Mouse (Mus musculus): ENCODE data around the gene Gm6034. TPM values are rescaled to one million over a fixed set of nuclear protein-coding genes. Genes with fewer than 3 reads are reported as not detected.
A peak's percentile ranks its signal among the peaks of the same experiment; 100 is the strongest.
"Not testable (repeated sequence)": the region's sequence is repeated elsewhere in the genome, so short reads cannot be mapped to it uniquely, and the experiment has no call there.

Gene Gm6034
- polyA plus RNA-seq, 1 experiment from 2014 or later: not detected

DNA sequence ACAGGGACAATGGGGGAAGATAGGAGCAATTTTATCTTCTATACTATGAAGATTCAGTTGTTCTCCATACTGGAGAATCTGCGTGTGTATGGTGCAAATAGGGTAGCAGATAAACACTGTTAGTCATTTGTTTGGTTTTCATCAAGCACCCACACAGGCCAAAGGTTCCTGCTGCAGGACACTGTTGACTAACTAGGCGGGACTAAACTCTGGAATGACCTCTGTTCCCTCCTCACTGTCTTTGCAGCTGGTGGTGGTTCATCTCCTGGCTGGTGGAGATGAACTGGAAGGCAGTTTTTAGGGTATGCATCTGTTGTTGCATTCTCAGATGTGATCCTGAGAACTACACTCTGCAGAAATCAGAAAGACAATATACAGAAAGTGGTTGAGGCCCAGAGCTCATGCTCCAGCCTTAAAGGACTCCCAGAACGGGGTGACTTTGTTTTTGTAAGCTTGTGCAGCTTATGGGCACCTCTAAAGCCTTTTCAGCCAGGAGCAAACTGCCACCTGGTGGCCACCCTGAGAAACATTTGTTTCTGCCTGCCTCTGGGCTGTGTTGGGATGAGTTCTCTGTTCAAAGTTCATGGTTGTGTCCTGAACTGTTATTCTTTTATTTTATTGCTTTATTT is 7.6 kb upstream of the Gm6034 start:
- not testable (repeated sequence) for H3K4me2 ChIP-seq; H3K4me1 ChIP-seq (replicated peaks); H3K4me3 ChIP-seq (replicated peaks); H3K9me3 ChIP-seq; H3K9ac ChIP-seq (replicated peaks); H3K36me3 ChIP-seq; H3K27ac ChIP-seq
- peak; percentile 53; the same call in 1 of the 2 replicates for ATAC-seq (ENCODE audit: insufficient number of reproducible peaks, insufficient read depth, low FRiP score, low TSS enrichment, low read depth)
- H3K27me3 ChIP-seq: peaks cover 25% of the 10 kb centered on the region
- 36% methylated on average over 3 of the region's 3 CpGs for WGBS

DNA sequence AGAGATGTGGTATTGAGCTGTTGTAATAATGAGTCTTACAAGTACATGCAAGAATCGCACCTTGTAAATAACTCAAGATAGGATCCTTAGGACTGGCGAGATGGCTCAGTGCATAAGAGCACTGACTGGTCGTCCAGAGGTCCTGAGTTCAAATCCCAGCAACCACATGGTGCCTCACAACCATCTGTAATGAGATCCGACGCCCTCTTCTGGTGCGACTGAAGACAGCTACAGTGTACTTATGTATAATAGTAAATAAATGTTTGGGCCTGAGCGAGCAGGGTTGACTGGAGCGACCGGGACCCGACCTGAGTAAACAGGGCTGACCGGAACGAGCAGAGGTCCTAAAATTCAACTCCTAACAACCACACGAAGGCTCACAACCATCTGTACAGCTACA is 6.6 kb upstream of the Gm6034 start:
- WGBS: 84% methylated on average over 13 of the region's 13 CpGs
- not testable (repeated sequence) for H3K36me3 ChIP-seq; H3K4me1 ChIP-seq (replicated peaks); H3K4me2 ChIP-seq; H3K9me3 ChIP-seq; H3K9ac ChIP-seq (replicated peaks); ATAC-seq (ENCODE audit: insufficient number of reproducible peaks, insufficient read depth, low FRiP score, low TSS enrichment, low read depth); H3K4me3 ChIP-seq (replicated peaks); H3K27ac ChIP-seq
- peaks cover 17% of the 10 kb centered on the region for H3K27me3 ChIP-seq

DNA sequence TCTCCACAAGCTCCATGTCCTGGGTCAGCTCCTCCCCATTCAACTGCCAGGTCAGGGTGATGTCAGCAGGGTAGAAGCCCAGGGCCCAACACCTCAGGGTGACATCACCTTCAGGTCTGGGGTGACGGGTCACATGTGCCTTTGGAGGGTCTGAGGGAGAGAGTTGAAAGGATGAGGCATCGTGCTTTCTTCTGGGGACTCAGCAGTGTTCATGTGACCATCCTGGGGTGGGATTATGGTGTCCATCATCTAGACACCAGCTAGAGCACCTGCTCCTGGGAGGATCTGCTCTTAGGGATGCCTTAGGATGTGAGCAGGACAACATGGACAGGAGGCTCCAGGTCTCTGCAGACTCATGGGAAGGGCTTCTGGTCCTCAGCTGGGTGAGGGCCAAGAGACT is 2.2 kb upstream of the Gm6034 start:
- H3K4me2 ChIP-seq; H3K9me3 ChIP-seq; H3K9ac ChIP-seq (replicated peaks); H3K27me3 ChIP-seq; H3K4me3 ChIP-seq (replicated peaks); H3K36me3 ChIP-seq; H3K27ac ChIP-seq; ATAC-seq (ENCODE audit: insufficient number of reproducible peaks, insufficient read depth, low FRiP score, low TSS enrichment, low read depth); H3K4me1 ChIP-seq (replicated peaks): not testable (repeated sequence)
- WGBS: 76% methylated on average over 2 of the region's 2 CpGs

DNA sequence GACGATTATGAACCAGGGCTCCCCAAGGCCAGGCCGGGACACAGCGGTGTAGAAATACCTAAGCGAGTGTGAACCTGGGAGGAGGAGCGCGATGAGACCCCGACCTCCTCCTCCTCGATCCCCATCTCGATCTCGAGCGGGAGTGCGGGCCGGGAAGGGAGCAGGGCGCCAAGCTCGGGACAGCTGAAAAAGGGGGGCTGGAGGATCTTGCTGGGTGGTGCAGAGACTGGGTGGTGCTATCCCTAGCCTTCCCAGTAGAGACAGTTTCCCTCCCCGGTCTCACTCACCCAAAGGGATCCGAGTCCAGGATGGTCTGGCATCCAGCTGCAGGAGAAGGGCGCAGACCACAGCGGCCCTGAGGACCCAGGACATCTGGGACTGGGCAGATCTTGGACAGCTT is 706 bp upstream of the Gm6034 start:
- H3K4me1 ChIP-seq (replicated peaks); H3K27me3 ChIP-seq; H3K36me3 ChIP-seq; H3K27ac ChIP-seq; H3K9me3 ChIP-seq: not testable (repeated sequence)
- H3K4me3 ChIP-seq (replicated peaks): peak overlapping the region; percentile 42
- peak overlapping the region; percentile 72 for H3K4me2 ChIP-seq
- H3K9ac ChIP-seq (replicated peaks): peak overlapping the region; percentile 55
- WGBS: 1% methylated on average over 19 of the region's 19 CpGs
- ATAC-seq (ENCODE audit: insufficient number of reproducible peaks, insufficient read depth, low FRiP score, low TSS enrichment, low read depth): peak; percentile 78

DNA sequence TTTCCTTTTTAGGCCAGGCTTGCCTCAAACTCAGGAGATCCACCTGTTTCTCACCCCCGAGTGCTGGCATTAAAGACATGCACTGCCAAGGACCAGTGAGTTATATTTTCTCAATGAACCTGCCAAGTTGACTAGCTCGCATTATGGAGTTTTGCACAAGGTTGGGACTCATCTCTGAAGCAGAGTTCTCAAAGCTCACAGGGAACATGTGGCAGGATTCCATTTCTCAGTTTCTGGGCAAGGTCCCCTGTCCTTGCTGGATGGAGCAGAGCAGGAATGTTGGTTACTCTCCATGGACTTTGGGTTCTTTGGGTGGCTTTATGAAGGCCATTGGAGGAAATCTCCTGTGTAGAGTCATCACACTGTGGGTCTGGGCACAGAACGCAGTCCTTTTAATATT is 525 bp downstream of the Gm6034 start:
- 82% methylated on average over 3 of the region's 3 CpGs for WGBS
- peaks cover 6% of the 10 kb centered on the region; the same call in 1 of the 2 replicates for H3K4me1 ChIP-seq (replicated peaks)
- peak overlapping the region; percentile 34; the same call in 1 of the 2 replicates for H3K9ac ChIP-seq (replicated peaks)
- peaks cover 7% of the 10 kb centered on the region; the same call in 1 of the 2 replicates for H3K27me3 ChIP-seq
- no peak overlapping the region for H3K27ac ChIP-seq
- H3K4me3 ChIP-seq (replicated peaks): peak overlapping the region; percentile 42
- H3K9me3 ChIP-seq: no peaks in the 10 kb centered on the region
- ATAC-seq (ENCODE audit: insufficient number of reproducible peaks, insufficient read depth, low FRiP score, low TSS enrichment, low read depth): no peak
- peak overlapping the region; percentile 72 for H3K4me2 ChIP-seq
- no peaks in the 10 kb centered on the region for H3K36me3 ChIP-seq

GRCm38 (mm10) chr17:36057927-36058326 is 15.2 kb downstream of the Gm6034 start:
- H3K9ac ChIP-seq (replicated peaks); H3K36me3 ChIP-seq; ATAC-seq (ENCODE audit: insufficient number of reproducible peaks, insufficient read depth, low FRiP score, low TSS enrichment, low read depth); H3K4me1 ChIP-seq (replicated peaks); H3K27me3 ChIP-seq; H3K27ac ChIP-seq; H3K9me3 ChIP-seq; H3K4me3 ChIP-seq (replicated peaks); H3K4me2 ChIP-seq: not testable (repeated sequence)
- WGBS: 90% methylated on average over 25 of the region's 25 CpGs

GRCm38 (mm10) chr17:36058362-36058761 is 15.6 kb downstream of the Gm6034 start, which contains the start of gene Gm11127:
TSS of gene Gm11127 (minus strand) at chr17:36058371.
- H3K27ac ChIP-seq; H3K36me3 ChIP-seq; H3K4me3 ChIP-seq (replicated peaks); H3K4me2 ChIP-seq; H3K27me3 ChIP-seq; H3K4me1 ChIP-seq (replicated peaks); H3K9ac ChIP-seq (replicated peaks); ATAC-seq (ENCODE audit: insufficient number of reproducible peaks, insufficient read depth, low FRiP score, low TSS enrichment, low read depth); H3K9me3 ChIP-seq: not testable (repeated sequence)
- WGBS: 55% methylated on average over 1 of the region's 1 CpGs

- H3K4me1 ChIP-seq (replicated peaks): no peaks in the 10 kb centered on the region
- H3K27me3 ChIP-seq: no peaks in the 10 kb centered on the region
- no peaks in the 10 kb centered on the region for H3K36me3 ChIP-seq
- no peak for ATAC-seq (ENCODE audit: insufficient number of reproducible peaks, insufficient read depth, low FRiP score, low TSS enrichment, low read depth)
- no peak overlapping the region for H3K4me3 ChIP-seq (replicated peaks)
- no peak overlapping the region for H3K27ac ChIP-seq
- no peak overlapping the region for H3K4me2 ChIP-seq
- H3K9ac ChIP-seq (replicated peaks): no peak overlapping the region
- H3K9me3 ChIP-seq: no peaks in the 10 kb centered on the region
- 25% methylated on average over 2 of the region's 2 CpGs for WGBS
Observed at GRCm38 (mm10) chr17:36060829-36061228, 18.1 kb downstream of the Gm6034 start.

- H3K27me3 ChIP-seq: peaks cover 50% of the 10 kb centered on the region
- ATAC-seq (ENCODE audit: insufficient number of reproducible peaks, insufficient read depth, low FRiP score, low TSS enrichment, low read depth); H3K4me2 ChIP-seq; H3K9me3 ChIP-seq; H3K27ac ChIP-seq; H3K9ac ChIP-seq (replicated peaks); H3K4me3 ChIP-seq (replicated peaks); H3K4me1 ChIP-seq (replicated peaks); H3K36me3 ChIP-seq: not testable (repeated sequence)
Observed at GRCm38 (mm10) chr17:36081901-36082300, 39.1 kb downstream of the Gm6034 start.

DNA sequence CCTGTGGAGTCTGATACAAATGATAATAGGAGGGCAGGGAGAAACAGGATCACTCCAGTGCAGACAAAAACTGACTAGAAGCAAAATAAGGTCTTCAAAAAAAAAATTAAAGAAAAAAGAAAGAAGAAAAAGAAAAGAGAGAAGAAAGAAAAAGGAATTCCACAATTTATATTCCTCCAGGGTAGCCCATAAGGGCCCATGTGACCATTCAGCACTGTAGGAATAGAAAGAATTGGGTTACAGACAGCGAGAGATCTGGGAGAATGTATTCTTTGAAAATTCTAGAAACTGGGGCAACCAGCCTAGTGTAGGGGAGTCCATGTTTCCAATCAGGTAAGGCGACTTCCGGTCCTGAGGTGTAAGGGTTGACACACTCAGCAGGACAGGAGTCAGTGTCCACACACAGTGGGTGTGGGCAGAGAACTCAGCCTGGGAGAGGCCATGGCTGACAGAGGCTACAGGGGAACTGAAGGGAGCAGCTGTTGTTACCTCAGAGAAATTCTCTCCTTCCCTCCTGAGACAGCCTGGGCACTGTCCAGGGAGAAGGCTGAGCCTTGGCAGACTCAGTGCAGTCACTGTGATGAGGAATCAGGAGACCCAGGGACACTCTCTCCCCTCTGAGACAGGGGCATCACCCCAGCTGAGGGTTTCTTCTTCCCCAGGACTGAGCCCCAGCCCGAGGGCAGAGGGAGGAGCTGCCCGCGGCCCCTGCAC is 39.9 kb downstream of the Gm6034 start:
- Histone ChIP-seq H3K4me3 (replicated peaks) (peak overlapping the region; percentile 52), H3K27me3 (peaks cover 50% of the 10 kb centered on the region), H3K4me2 (peak overlapping the region; percentile 94)
- H3K4me1 ChIP-seq (replicated peaks); H3K9me3 ChIP-seq; H3K9ac ChIP-seq (replicated peaks); H3K36me3 ChIP-seq; H3K27ac ChIP-seq; ATAC-seq (ENCODE audit: insufficient number of reproducible peaks, insufficient read depth, low FRiP score, low TSS enrichment, low read depth): not testable (repeated sequence)
- 25% methylated on average over 6 of the region's 6 CpGs for WGBS

- peaks cover 4% of the 10 kb centered on the region; the same call in 1 of the 2 replicates for H3K4me1 ChIP-seq (replicated peaks)
- no peak overlapping the region for H3K27ac ChIP-seq
- peak overlapping the region; percentile 94 for H3K4me2 ChIP-seq
- H3K36me3 ChIP-seq: no peaks in the 10 kb centered on the region
- H3K4me3 ChIP-seq (replicated peaks): peak overlapping the region; percentile 52
- peak overlapping the region; percentile 52 for H3K9ac ChIP-seq (replicated peaks)
- H3K27me3 ChIP-seq: peaks cover 50% of the 10 kb centered on the region
- ATAC-seq (ENCODE audit: insufficient number of reproducible peaks, insufficient read depth, low FRiP score, low TSS enrichment, low read depth): peak; percentile 81
- no peaks in the 10 kb centered on the region for H3K9me3 ChIP-seq
- WGBS: 1% methylated on average over 46 of the region's 46 CpGs
Observed at GRCm38 (mm10) chr17:36083266-36083869, 40.6 kb downstream of the Gm6034 start.
